Mouse (Mus musculus) lung, adult 10 weeks (tissue): ENCODE measurements around the gene Ino80e. TPM values are rescaled to one million over a fixed set of nuclear protein-coding genes. Genes with fewer than 3 reads are reported as not detected.

Experiments used
- polyA plus RNA-seq: library from polyadenylated mRNA; stranded (reverse); fragments of 350-450 nt; fragmentation: Illumina TruSeq; extraction: RNeasy Lipid Tissue Mini Kit (QIAGEN cat#74804); gene quantifications from one replicate; pipeline ENCODE4 v1.2.3, GENCODE M21; 2014; ENCODE audit warnings: low read depth, low replicate concordance; ENCODE audit not compliant: insufficient read depth

The Ino80e gene
- polyA plus RNA-seq = 48.2 TPM

GRCm38 (mm10) chr7:126862147-126862784 lies at the start of gene Ino80e:
TSS of gene Ino80e (minus strand) at chr7:126862377.

GRCm38 (mm10) chr7:126884286-126885164 lies 22.3 kb upstream of the Ino80e start, which contains the start of gene Taok2:
TSS of gene Taok2 (minus strand) at chr7:126884703.

GRCm38 (mm10) chr7:126861429-126862130 lies 597 bp downstream of the Ino80e start, which contains the start of gene Hirip3:
TSS of gene Hirip3 (plus strand) at chr7:126861972.

DNA sequence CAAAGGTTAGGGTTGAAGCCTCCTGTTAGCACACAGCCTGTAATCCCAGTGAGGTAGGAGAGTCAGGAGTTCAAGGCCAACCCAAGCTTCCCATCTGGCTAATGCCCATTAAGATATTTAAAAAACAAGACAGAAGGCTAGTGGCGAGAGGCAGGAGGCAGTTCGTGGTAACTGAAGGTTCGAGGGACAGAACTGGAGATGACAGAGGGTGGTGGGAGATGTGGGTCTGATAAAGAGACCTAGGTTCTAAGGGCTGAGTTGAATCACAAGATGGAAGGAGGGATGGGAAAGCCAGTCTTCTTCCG lies 15.1 kb downstream of the Ino80e start, which contains the start of gene Doc2a:
Gene Doc2a, plus strand, starts transcription at position 301 of the 305 bp plus-strand sequence.

GRCm38 (mm10) chr7:126831539-126831938 lies 30.6 kb downstream of the Ino80e start, which contains the start of gene 4930451I11Rik:
TSS of gene 4930451I11Rik (minus strand) at chr7:126831639.

Other genes starting within 250 kb of the Ino80e start
- 293 TPM for gene Nupr1, start 231.5 kb downstream of the Ino80e start, polyA plus RNA-seq
- 42.0 TPM for gene Sgf29, start 213.1 kb downstream of the Ino80e start, polyA plus RNA-seq
- gene Sult1a1, start 185.9 kb downstream of the Ino80e start, polyA plus RNA-seq = 90.2 TPM
- 50.0 TPM for gene Bola2, start 167.0 kb downstream of the Ino80e start, polyA plus RNA-seq
- 7.2 TPM for gene Slx1b, start 166.6 kb downstream of the Ino80e start, polyA plus RNA-seq
- 175 TPM for gene Coro1a, start 154.6 kb downstream of the Ino80e start, polyA plus RNA-seq
- gene Mapk3, start 102.8 kb downstream of the Ino80e start, polyA plus RNA-seq = 260 TPM
- 7.1 TPM for gene Gdpd3, start 96.0 kb downstream of the Ino80e start, polyA plus RNA-seq
- 159 TPM for gene Ypel3, start 85.4 kb downstream of the Ino80e start, polyA plus RNA-seq
- 1.3 TPM for gene Tbx6, start 80.9 kb downstream of the Ino80e start, polyA plus RNA-seq
- gene Ppp4c, start 69.9 kb downstream of the Ino80e start, polyA plus RNA-seq = 98.9 TPM
- gene Fam57b, start 64.7 kb downstream of the Ino80e start, polyA plus RNA-seq = 1.8 TPM
- not detected for gene 4930451I11Rik, start 30.7 kb downstream of the Ino80e start, polyA plus RNA-seq
- gene Doc2a, start 15.0 kb downstream of the Ino80e start, polyA plus RNA-seq = 0.11 TPM
- 7.5 TPM for gene Hirip3, start 405 bp downstream of the Ino80e start, polyA plus RNA-seq
- gene Taok2, start 22.3 kb upstream of the Ino80e start, polyA plus RNA-seq = 60.3 TPM
- gene Tmem219, start 60.5 kb upstream of the Ino80e start, polyA plus RNA-seq = 57.2 TPM
- 6.6 TPM for gene Kctd13, start 66.5 kb upstream of the Ino80e start, polyA plus RNA-seq
- gene Asphd1, start 87.2 kb upstream of the Ino80e start, polyA plus RNA-seq = not detected
- gene Sez6l2, start 88.2 kb upstream of the Ino80e start, polyA plus RNA-seq = 0.34 TPM
- 102 TPM for gene Cdipt, start 113.5 kb upstream of the Ino80e start, polyA plus RNA-seq
- 4.1 TPM for gene Cdiptos, start 113.7 kb upstream of the Ino80e start, polyA plus RNA-seq
- gene Mvp, start 152.2 kb upstream of the Ino80e start, polyA plus RNA-seq = 46.3 TPM
- gene Pagr1b, start 154.1 kb upstream of the Ino80e start, polyA plus RNA-seq = not detected
- 10.9 TPM for gene Pagr1a, start 155.0 kb upstream of the Ino80e start, polyA plus RNA-seq
- 24.7 TPM for gene Gm42742, start 158.7 kb upstream of the Ino80e start, polyA plus RNA-seq
- 0.74 TPM for gene Prrt2, start 158.8 kb upstream of the Ino80e start, polyA plus RNA-seq
- gene Maz, start 164.7 kb upstream of the Ino80e start, polyA plus RNA-seq = 57.2 TPM
- 0.95 TPM for gene Kif22, start 180.1 kb upstream of the Ino80e start, polyA plus RNA-seq
- gene Zg16, start 225.0 kb upstream of the Ino80e start, polyA plus RNA-seq = not detected
- gene AI467606, start 229.0 kb upstream of the Ino80e start, polyA plus RNA-seq = 23.2 TPM